Mouse (Mus musculus) right cerebral cortex, postnatal 10 days (tissue): ENCODE results near the gene Sema6b.
"Not testable (repeated sequence)": the region's sequence is repeated elsewhere in the genome, so short reads cannot be mapped to it uniquely, and the experiment has no call there.

ENCODE experiments used
- DNase-seq, 2 experiments: peaks; one replicate each; pipeline ENCODE4 v3.0.0; 2021; ENCODE audit warnings: low spot score in 2 of 2

Sema6b gene

GRCm38 (mm10) chr17:56119431-56119830 lies 20.7 kb downstream of the Sema6b start:
- DNase-seq, result no peak

GRCm38 (mm10) chr17:56117251-56117710 lies 22.9 kb downstream of the Sema6b start, which contains the start of gene Plin5:
Gene Plin5, minus strand, starts transcription at chr17:56117596.
- DNase-seq, result peak; percentile 72 to 78

- DNase-seq, result no peak
Observed at GRCm38 (mm10) chr17:56116193-56116592, 23.9 kb downstream of the Sema6b start.

GRCm38 (mm10) chr17:56112743-56113142 lies 27.4 kb downstream of the Sema6b start:
- DNase-seq, result no peak

GRCm38 (mm10) chr17:56111864-56112263 lies 28.3 kb downstream of the Sema6b start:
- no peak for DNase-seq

- DNase-seq, result no peak
Observed at GRCm38 (mm10) chr17:56111021-56111420, 29.1 kb downstream of the Sema6b start.

GRCm38 (mm10) chr17:56110571-56110970 lies 29.6 kb downstream of the Sema6b start:
- peak in 1 of 2 experiments; percentile 70 for DNase-seq

GRCm38 (mm10) chr17:56109219-56110051 lies 30.7 kb downstream of the Sema6b start, which contains the start of gene Plin4:
Gene Plin4, minus strand, starts transcription at chr17:56109803.
- DNase-seq, result no peak

GRCm38 (mm10) chr17:56108334-56109044 lies 31.7 kb downstream of the Sema6b start:
- peak; percentile 65 to 66 for DNase-seq

- DNase-seq, result no peak
Observed at GRCm38 (mm10) chr17:56107736-56108135, 32.4 kb downstream of the Sema6b start.

GRCm38 (mm10) chr17:56106981-56107380 lies 33.2 kb downstream of the Sema6b start:
- DNase-seq, result no peak

GRCm38 (mm10) chr17:56106436-56106835 lies 33.7 kb downstream of the Sema6b start:
- not testable (repeated sequence) for DNase-seq

GRCm38 (mm10) chr17:56104821-56105220 lies 35.3 kb downstream of the Sema6b start:
- DNase-seq, result not testable (repeated sequence)

GRCm38 (mm10) chr17:56103465-56104285 lies 36.5 kb downstream of the Sema6b start:
- no peak for DNase-seq

GRCm38 (mm10) chr17:56102927-56103326 lies 37.2 kb downstream of the Sema6b start:
- DNase-seq, result no peak

GRCm38 (mm10) chr17:56102158-56102557 lies 38.0 kb downstream of the Sema6b start:
- DNase-seq, result no peak

- no peak for DNase-seq
Observed at GRCm38 (mm10) chr17:56100811-56101210, 39.3 kb downstream of the Sema6b start.

GRCm38 (mm10) chr17:56098711-56099572 lies 41.2 kb downstream of the Sema6b start:
- DNase-seq, result no peak

- no peak for DNase-seq
Observed at GRCm38 (mm10) chr17:56098180-56098579, 42.0 kb downstream of the Sema6b start.

GRCm38 (mm10) chr17:56096883-56097282 lies 43.3 kb downstream of the Sema6b start:
- no peak for DNase-seq

GRCm38 (mm10) chr17:56092794-56093193 lies 47.3 kb downstream of the Sema6b start:
- no peak for DNase-seq
